Mouse (Mus musculus): ENCODE data around the gene Asgr2. TPM values are rescaled to one million over a fixed set of nuclear protein-coding genes. Genes with fewer than 3 reads are reported as not detected.

Asgr2 gene
- 0.28 TPM in 1 of 2 replicates, not detected in the other for polyA plus RNA-seq (2015; fragmentation: Nextera tagmentation; extraction: Ambion mirVana)

GRCm38 (mm10) chr11:70091986-70092783, at the start of gene Asgr2:
TSS of gene Asgr2 (plus strand) at chr11:70092644.

GRCm38 (mm10) chr11:70053898-70054570, 38.4 kb upstream of the Asgr2 start, which contains the start of gene Asgr1:
TSS of gene Asgr1 (plus strand) at chr11:70054085.

GRCm38 (mm10) chr11:70129926-70130379, 37.5 kb downstream of the Asgr2 start, which contains the start of gene Mgl2:
TSS of gene Mgl2 (plus strand) at chr11:70130329.

Other genes with a start within 250 kb of the Asgr2 start
- gene Plscr3, start 246.3 kb upstream of the Asgr2 start, polyA plus RNA-seq (2015; fragmentation: Nextera tagmentation; extraction: Ambion mirVana), result 32.3 and 33.8 TPM in 2 replicates
- 0.15 TPM in 1 of 2 replicates, not detected in the other for gene Tnk1, start 233.9 kb upstream of the Asgr2 start, polyA plus RNA-seq (2015; fragmentation: Nextera tagmentation; extraction: Ambion mirVana)
- not detected in 2 replicates for gene Tmem95, start 214.6 kb upstream of the Asgr2 start, polyA plus RNA-seq (2015; fragmentation: Nextera tagmentation; extraction: Ambion mirVana)
- gene Kctd11, start 211.2 kb upstream of the Asgr2 start, polyA plus RNA-seq (2015; fragmentation: Nextera tagmentation; extraction: Ambion mirVana), result 2.1 and 2.2 TPM in 2 replicates
- 0.10 and 0.15 TPM in 2 replicates for gene Acap1, start 197.1 kb upstream of the Asgr2 start, polyA plus RNA-seq (2015; fragmentation: Nextera tagmentation; extraction: Ambion mirVana)
- 3.0 and 3.2 TPM in 2 replicates for gene 2810408A11Rik, start 191.7 kb upstream of the Asgr2 start, polyA plus RNA-seq (2015; fragmentation: Nextera tagmentation; extraction: Ambion mirVana)
- 13.0 and 19.0 TPM in 2 replicates for gene Neurl4, start 191.6 kb upstream of the Asgr2 start, polyA plus RNA-seq (2015; fragmentation: Nextera tagmentation; extraction: Ambion mirVana)
- gene Gps2, start 178.8 kb upstream of the Asgr2 start, polyA plus RNA-seq (2015; fragmentation: Nextera tagmentation; extraction: Ambion mirVana), result 48.2 and 58.8 TPM in 2 replicates
- gene Eif5a, start 170.7 kb upstream of the Asgr2 start, polyA plus RNA-seq (2015; fragmentation: Nextera tagmentation; extraction: Ambion mirVana), result 1,029 and 1,041 TPM in 2 replicates
- 3.5 and 5.2 TPM in 2 replicates for gene Ybx2, start 156.8 kb upstream of the Asgr2 start, polyA plus RNA-seq (2015; fragmentation: Nextera tagmentation; extraction: Ambion mirVana)
- gene Slc2a4, start 144.5 kb upstream of the Asgr2 start, polyA plus RNA-seq (2015; fragmentation: Nextera tagmentation; extraction: Ambion mirVana), result 8.9 and 9.0 TPM in 2 replicates
- gene Cldn7, start 127.9 kb upstream of the Asgr2 start, polyA plus RNA-seq (2015; fragmentation: Nextera tagmentation; extraction: Ambion mirVana), result not detected in 2 replicates
- gene Ctdnep1, start 111.5 kb upstream of the Asgr2 start, polyA plus RNA-seq (2015; fragmentation: Nextera tagmentation; extraction: Ambion mirVana), result 32.8 and 41.1 TPM in 2 replicates
- gene Elp5, start 110.1 kb upstream of the Asgr2 start, polyA plus RNA-seq (2015; fragmentation: Nextera tagmentation; extraction: Ambion mirVana), result 161 and 162 TPM in 2 replicates
- 532 and 552 TPM in 2 replicates for gene Gabarap, start 101.5 kb upstream of the Asgr2 start, polyA plus RNA-seq (2015; fragmentation: Nextera tagmentation; extraction: Ambion mirVana)
- 41.5 and 47.4 TPM in 2 replicates for gene Phf23, start 96.9 kb upstream of the Asgr2 start, polyA plus RNA-seq (2015; fragmentation: Nextera tagmentation; extraction: Ambion mirVana)
- 16.9 and 19.7 TPM in 2 replicates for gene Dvl2, start 92.0 kb upstream of the Asgr2 start, polyA plus RNA-seq (2015; fragmentation: Nextera tagmentation; extraction: Ambion mirVana)
- 67.1 and 67.9 TPM in 2 replicates for gene Acadvl, start 77.2 kb upstream of the Asgr2 start, polyA plus RNA-seq (2015; fragmentation: Nextera tagmentation; extraction: Ambion mirVana)
- 23.8 and 24.9 TPM in 2 replicates for gene Dlg4, start 75.7 kb upstream of the Asgr2 start, polyA plus RNA-seq (2015; fragmentation: Nextera tagmentation; extraction: Ambion mirVana)
- gene Asgr1, start 38.6 kb upstream of the Asgr2 start, polyA plus RNA-seq (2015; fragmentation: Nextera tagmentation; extraction: Ambion mirVana), result 4.8 and 7.3 TPM in 2 replicates
- 0.69 and 0.70 TPM in 2 replicates for gene Mgl2, start 37.7 kb downstream of the Asgr2 start, polyA plus RNA-seq (2015; fragmentation: Nextera tagmentation; extraction: Ambion mirVana)
- gene Clec10a, start 63.6 kb downstream of the Asgr2 start, polyA plus RNA-seq (2015; fragmentation: Nextera tagmentation; extraction: Ambion mirVana), result 0.71 and 2.0 TPM in 2 replicates
- 19.5 and 20.3 TPM in 2 replicates for gene Slc16a11, start 120.1 kb downstream of the Asgr2 start, polyA plus RNA-seq (2015; fragmentation: Nextera tagmentation; extraction: Ambion mirVana)
- 11.5 and 12.1 TPM in 2 replicates for gene Slc16a13, start 128.4 kb downstream of the Asgr2 start, polyA plus RNA-seq (2015; fragmentation: Nextera tagmentation; extraction: Ambion mirVana)
- gene Bcl6b, start 137.2 kb downstream of the Asgr2 start, polyA plus RNA-seq (2015; fragmentation: Nextera tagmentation; extraction: Ambion mirVana), result 2.9 and 3.3 TPM in 2 replicates
- gene 0610010K14Rik, start 145.3 kb downstream of the Asgr2 start, polyA plus RNA-seq (2015; fragmentation: Nextera tagmentation; extraction: Ambion mirVana), result 149 and 172 TPM in 2 replicates
- 16.0 and 18.3 TPM in 2 replicates for gene Gm21988, start 147.2 kb downstream of the Asgr2 start, polyA plus RNA-seq (2015; fragmentation: Nextera tagmentation; extraction: Ambion mirVana)
- gene Rnasek, start 147.2 kb downstream of the Asgr2 start, polyA plus RNA-seq (2015; fragmentation: Nextera tagmentation; extraction: Ambion mirVana), result 645 and 685 TPM in 2 replicates
- gene Alox12, start 162.7 kb downstream of the Asgr2 start, polyA plus RNA-seq (2015; fragmentation: Nextera tagmentation; extraction: Ambion mirVana), result 1.4 and 2.3 TPM in 2 replicates
- gene Alox12e, start 230.0 kb downstream of the Asgr2 start, polyA plus RNA-seq (2015; fragmentation: Nextera tagmentation; extraction: Ambion mirVana), result 0.08 and 0.10 TPM in 2 replicates